Mouse (Mus musculus): Measurements from ENCODE around the gene Gm10563. TPM values are rescaled to one million over a fixed set of nuclear protein-coding genes. Genes with fewer than 3 reads are reported as not detected.

Gene Gm10563
- polyA plus RNA-seq, 3 experiments from 2014 or later: 1.7 TPM; not detected in 2

Other genes starting within 250 kb of the Gm10563 start
- 1 to 10 TPM in 1 of 3 experiments, not detected in 2; 1.1 TPM for gene Gabrd, start 247.3 kb downstream of the Gm10563 start, polyA plus RNA-seq (2017; shearing (Covaris generic))
- gene Cfap74, start 236.2 kb downstream of the Gm10563 start, polyA plus RNA-seq (2017; shearing (Covaris generic)): 1 to 10 TPM in 2 of 3 experiments, under 1 TPM in 1; 0.47 to 3.1 (median 3.1) TPM
- gene Tmem52, start 176.3 kb downstream of the Gm10563 start, polyA plus RNA-seq (2017; shearing (Covaris generic)): not detected
- 100 to 1,000 TPM in 1 of 3 experiments, 10 to 100 TPM in 2; 86.6 to 332 (median 86.7) TPM for gene Gnb1, start 154.0 kb downstream of the Gm10563 start, polyA plus RNA-seq (2017; shearing (Covaris generic))
- gene Nadk, start 83.0 kb downstream of the Gm10563 start, polyA plus RNA-seq (2017; shearing (Covaris generic)): 10 to 100 TPM; 50.9 to 55.9 (median 53.2) TPM
- 1 to 10 TPM; 7.9 to 9.1 (median 8.5) TPM for gene Slc35e2, start 44.0 kb downstream of the Gm10563 start, polyA plus RNA-seq (2017; shearing (Covaris generic))
- gene Cdk11b, start 20.6 kb downstream of the Gm10563 start, polyA plus RNA-seq (2017; shearing (Covaris generic)): 100 to 1,000 TPM in 2 of 3 experiments, 10 to 100 TPM in 1; 75.2 to 139 (median 116) TPM
- gene Mmp23, start 8.0 kb upstream of the Gm10563 start, polyA plus RNA-seq (2017; shearing (Covaris generic)): not detected
- gene Mib2, start 23.8 kb upstream of the Gm10563 start, polyA plus RNA-seq (2017; shearing (Covaris generic)): 1 to 10 TPM; 3.1 to 5.2 (median 3.9) TPM
- gene Fndc10, start 48.9 kb upstream of the Gm10563 start, polyA plus RNA-seq (2017; shearing (Covaris generic)): 1 to 10 TPM in 1 of 3 experiments, under 1 TPM in 2; 0.16 to 1.6 (median 0.96) TPM
- gene Ssu72, start 59.4 kb upstream of the Gm10563 start, polyA plus RNA-seq (2017; shearing (Covaris generic)): 100 to 1,000 TPM; 145 to 170 (median 154) TPM
- under 1 TPM; 0.13 to 0.16 (median 0.13) TPM for gene Tmem240, start 89.4 kb upstream of the Gm10563 start, polyA plus RNA-seq (2017; shearing (Covaris generic))
- gene Atad3a, start 115.7 kb upstream of the Gm10563 start, polyA plus RNA-seq (2017; shearing (Covaris generic)): 10 to 100 TPM in 2 of 3 experiments, 1 to 10 TPM in 1; 9.8 to 27.2 (median 21.7) TPM
- under 1 TPM in 1 of 3 experiments, not detected in 2; 0.09 TPM for gene Vwa1, start 129.3 kb upstream of the Gm10563 start, polyA plus RNA-seq (2017; shearing (Covaris generic))
- gene Tmem88b, start 140.5 kb upstream of the Gm10563 start, polyA plus RNA-seq (2017; shearing (Covaris generic)): not detected
- not detected for gene Ankrd65, start 145.0 kb upstream of the Gm10563 start, polyA plus RNA-seq (2017; shearing (Covaris generic))
- gene Mrpl20, start 157.5 kb upstream of the Gm10563 start, polyA plus RNA-seq (2017; shearing (Covaris generic)): 100 to 1,000 TPM; 105 to 200 (median 117) TPM
- 100 to 1,000 TPM in 2 of 3 experiments, 10 to 100 TPM in 1; 83.8 to 128 (median 117) TPM for gene Ccnl2, start 167.1 kb upstream of the Gm10563 start, polyA plus RNA-seq (2017; shearing (Covaris generic))
- 100 to 1,000 TPM; 206 to 219 (median 211) TPM for gene Aurkaip1, start 185.9 kb upstream of the Gm10563 start, polyA plus RNA-seq (2017; shearing (Covaris generic))
- 10 to 100 TPM in 2 of 3 experiments, under 1 TPM in 1; 0.69 to 18.3 (median 16.4) TPM for gene Mxra8, start 194.3 kb upstream of the Gm10563 start, polyA plus RNA-seq (2017; shearing (Covaris generic))
- 1 to 10 TPM; 2.0 to 3.8 (median 3.5) TPM for gene Dvl1, start 202.0 kb upstream of the Gm10563 start, polyA plus RNA-seq (2017; shearing (Covaris generic))
- under 1 TPM; 0.16 to 0.40 (median 0.30) TPM for gene Tas1r3, start 218.0 kb upstream of the Gm10563 start, polyA plus RNA-seq (2017; shearing (Covaris generic))
- 10 to 100 TPM; 14.2 to 19.2 (median 19.1) TPM for gene Cptp, start 224.0 kb upstream of the Gm10563 start, polyA plus RNA-seq (2017; shearing (Covaris generic))
- 10 to 100 TPM; 81.9 to 88.2 (median 86.6) TPM for gene Ints11, start 224.1 kb upstream of the Gm10563 start, polyA plus RNA-seq (2017; shearing (Covaris generic))
- gene Pusl1, start 246.4 kb upstream of the Gm10563 start, polyA plus RNA-seq (2017; shearing (Covaris generic)): 10 to 100 TPM; 14.1 to 20.3 (median 15.8) TPM
- gene Acap3, start 246.4 kb upstream of the Gm10563 start, polyA plus RNA-seq (2017; shearing (Covaris generic)): 1 to 10 TPM; 4.0 to 9.1 (median 5.8) TPM